Mouse (Mus musculus) liver, embryonic 14.5 days (tissue): Measurements from ENCODE around the gene Pex16.

ENCODE experiments used
- CTCF ChIP-seq: IDR thresholded peaks from 2 replicates; pipeline ENCODE4 v1.5.1; 2016; ENCODE audit warnings: antibody characterized with exemption, low read depth, control low read depth
- EP300 ChIP-seq: IDR thresholded peaks from 2 replicates; pipeline ENCODE4 v1.6.1; 2016; ENCODE audit warnings: antibody characterized with exemption, low read depth

DNA sequence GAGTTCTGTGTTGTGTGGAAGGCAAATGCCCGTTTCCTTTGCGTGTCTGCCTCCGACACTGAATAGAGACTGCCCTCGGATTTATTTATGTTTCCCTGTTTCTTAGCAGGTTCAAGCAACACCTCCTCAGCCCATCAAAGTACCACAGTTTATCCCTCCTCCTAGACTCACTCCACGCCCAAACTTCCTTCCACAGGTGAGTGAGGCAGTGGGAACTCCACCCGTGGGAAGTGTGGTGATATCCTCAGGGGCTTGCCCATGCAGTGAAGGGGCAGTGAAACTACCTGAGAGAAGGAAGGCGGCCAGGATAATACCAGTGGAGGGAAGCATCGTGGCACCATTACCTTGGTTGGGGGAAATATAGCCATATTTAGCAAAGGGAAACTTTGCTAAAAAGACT is 46.3 kb upstream of the Pex16 start:
- no peak for TF ChIP-seq CTCF
- TF ChIP-seq EP300, result no peak
